Mouse (Mus musculus) CH12.LX (cell line): ENCODE measurements around the gene Ccdc51.

Experiments used
- CTCF ChIP-seq, 2 experiments: IDR thresholded peaks in 1 of 2; conservative IDR thresholded peaks in 1 of 2; 2 replicates each; pipeline ENCODE4 v1.5.1; 2011 to 2012; ENCODE audit warnings: low read depth in 2 of 2, low read length in 2 of 2, improper control_type of control experiment in 1 of 2, inconsistent platforms in 1 of 2, mild to moderate bottlenecking in 1 of 2, moderate library complexity in 1 of 2
- EP300 ChIP-seq: IDR thresholded peaks from 2 replicates; pipeline ENCODE4 v1.6.1; 2011; ENCODE audit warnings: low read length, improper control_type of control experiment
- POLR2A ChIP-seq: IDR thresholded peaks from 2 replicates; pipeline ENCODE4 v1.6.1; 2011; ENCODE audit warnings: low read depth, mild to moderate bottlenecking, improper control_type of control experiment, low read length

DNA sequence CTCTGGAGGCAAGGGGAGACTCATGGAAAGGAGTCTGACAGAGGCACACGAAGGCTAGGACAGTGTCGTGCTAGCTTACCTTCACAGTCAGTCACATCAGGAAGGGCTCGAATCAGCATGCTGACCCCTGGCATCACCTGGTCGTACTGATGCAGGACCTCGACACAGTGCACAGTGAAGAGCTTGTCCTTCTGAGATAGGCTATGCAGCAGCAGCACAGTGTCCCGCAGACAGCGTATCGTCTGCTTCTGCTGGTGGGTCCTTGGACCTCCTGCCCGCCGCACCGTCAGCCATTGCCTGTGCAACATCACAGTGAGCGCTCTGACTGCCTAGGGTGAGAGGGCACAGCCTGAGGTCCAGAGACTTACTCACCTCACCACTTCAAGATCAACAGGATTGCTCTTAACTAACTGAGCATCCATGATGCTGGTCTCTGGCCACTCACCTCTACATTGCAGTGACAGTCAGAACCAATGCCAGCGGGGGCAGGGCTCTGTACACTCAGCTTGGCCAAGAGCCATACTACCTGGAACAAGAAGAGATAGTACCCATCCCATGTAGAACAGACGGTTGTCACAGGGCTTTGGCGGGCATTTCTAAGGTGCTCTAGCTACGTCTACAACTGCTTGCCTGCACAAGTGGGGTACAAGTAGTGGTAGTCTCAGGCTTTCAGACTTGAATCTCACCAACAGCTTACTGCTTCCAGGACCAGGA lies 22.0 kb upstream of the Ccdc51 start:
- TF ChIP-seq CTCF (conservative IDR thresholded peaks at IDR 0.05 in 1 of 2, IDR thresholded peaks at IDR 0.05 in 1 of 2; ENCODE audit: low read depth in 2 of 2, low read length in 2 of 2) = no peak
- TF ChIP-seq POLR2A = no peak
- no peak for TF ChIP-seq EP300
